Mouse (Mus musculus): ENCODE data around the gene Ager.
A peak's percentile ranks its signal among the peaks of the same experiment; 100 is the strongest.

Gene Ager

DNA sequence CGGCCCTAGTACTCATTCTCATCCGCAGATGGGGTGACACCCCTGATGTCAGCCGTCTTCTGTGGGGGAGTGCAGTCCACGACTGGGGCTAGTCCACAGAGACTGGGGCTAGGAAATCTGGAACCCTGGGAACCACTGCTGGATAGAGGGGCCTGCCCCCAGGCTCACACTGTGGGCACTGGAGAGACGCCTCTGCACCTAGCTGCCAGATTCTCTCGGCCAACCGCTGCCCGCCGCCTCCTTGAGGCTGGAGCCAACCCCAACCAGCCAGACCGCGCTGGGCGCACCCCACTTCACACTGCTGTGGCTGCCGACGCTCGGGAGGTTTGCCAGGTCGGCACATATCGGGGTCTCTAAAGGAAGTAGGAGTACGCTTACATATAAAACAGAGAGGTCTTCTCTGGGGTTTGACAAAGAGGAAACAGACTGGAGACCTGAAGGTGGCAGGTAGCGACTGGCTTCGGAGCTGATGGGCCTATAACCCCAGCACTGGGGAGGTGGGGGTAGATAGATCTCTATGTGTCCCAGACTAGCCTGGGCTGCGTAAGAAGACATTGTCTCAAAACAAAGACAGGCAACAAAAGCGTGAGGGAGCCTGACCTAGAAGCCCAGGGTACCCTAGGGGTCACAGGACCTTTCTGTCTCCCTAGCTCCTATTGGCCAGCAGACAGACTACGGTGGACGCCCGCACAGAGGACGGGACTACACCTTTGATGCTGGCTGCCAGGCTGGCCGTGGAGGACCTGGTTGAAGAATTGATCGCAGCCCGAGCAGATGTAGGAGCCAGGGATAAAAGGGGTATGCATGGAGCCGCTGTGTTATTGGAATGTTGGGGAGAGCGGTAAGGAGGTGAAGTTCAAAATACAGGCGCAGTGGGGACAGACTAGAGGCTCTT is 11.5 kb upstream of the Ager start:
- no peak for DNase-seq (ENCODE audit: low read depth)

DNA sequence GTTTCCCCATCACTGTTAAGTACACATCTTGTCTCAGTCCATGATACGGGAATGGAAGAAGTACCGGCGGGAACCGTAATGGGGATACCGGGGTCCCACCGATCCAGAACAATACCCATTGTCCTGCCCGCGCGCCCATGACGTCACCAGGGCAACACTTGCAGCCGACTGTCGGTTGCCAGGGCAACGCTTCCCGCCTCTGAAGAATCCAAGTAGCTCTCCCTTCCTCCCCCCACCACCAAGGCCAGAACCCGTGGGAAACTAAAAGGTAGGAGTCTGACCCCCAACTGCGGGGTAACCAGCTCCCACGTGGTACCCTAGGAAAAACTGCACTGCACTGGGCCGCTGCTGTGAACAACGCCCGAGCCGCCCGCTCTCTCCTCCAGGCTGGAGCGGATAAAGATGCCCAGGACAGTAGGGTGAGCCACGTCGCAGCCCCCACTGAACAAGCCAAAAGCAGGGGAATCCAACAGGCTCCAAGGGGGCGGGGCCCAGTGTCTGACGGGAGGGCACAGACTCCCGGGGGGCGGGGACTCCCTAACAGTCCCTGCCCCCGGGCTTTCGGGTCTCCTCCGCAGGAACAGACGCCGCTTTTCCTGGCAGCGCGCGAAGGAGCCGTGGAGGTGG is 10.8 kb upstream of the Ager start:
- DNase-seq (ENCODE audit: low read depth), result peak; percentile 95

DNA sequence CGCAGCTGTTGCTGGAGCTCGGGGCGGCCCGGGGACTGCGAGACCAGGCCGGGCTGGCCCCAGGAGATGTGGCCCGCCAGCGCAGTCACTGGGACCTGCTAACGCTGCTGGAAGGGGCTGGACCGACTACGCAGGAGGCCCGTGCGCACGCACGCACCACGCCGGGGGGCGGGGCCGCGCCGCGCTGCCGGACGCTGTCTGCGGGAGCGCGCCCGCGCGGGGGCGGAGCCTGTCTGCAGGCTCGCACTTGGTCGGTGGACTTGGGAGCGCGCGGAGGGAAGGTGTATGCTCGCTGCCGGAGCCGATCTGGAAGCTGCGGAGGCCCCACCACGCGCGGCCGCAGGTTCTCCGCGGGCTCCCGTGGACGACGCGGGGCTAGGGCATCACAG is 10.2 kb upstream of the Ager start:
- peak; percentile 96 for DNase-seq (ENCODE audit: low read depth)

DNA sequence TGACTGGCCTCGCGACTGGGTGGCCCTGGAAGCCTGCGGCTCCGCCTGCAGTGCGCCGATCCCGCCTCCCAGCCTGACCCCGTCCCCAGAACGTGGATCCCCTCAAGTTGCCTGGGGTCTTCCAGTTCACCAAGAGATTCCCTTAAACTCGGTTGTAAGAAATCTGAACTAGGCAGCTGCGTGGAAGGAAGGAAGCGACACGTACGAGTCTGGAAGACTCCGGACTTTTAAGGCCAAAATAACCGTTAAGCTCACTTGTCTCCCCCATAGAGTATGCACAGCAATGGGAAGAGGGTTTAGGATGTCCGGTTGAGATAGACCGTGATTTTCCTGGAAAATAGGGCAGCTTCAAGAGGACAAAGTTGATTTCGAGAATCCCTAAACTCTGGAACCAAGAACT is 9.8 kb upstream of the Ager start:
- no peak for DNase-seq (ENCODE audit: low read depth)

DNA sequence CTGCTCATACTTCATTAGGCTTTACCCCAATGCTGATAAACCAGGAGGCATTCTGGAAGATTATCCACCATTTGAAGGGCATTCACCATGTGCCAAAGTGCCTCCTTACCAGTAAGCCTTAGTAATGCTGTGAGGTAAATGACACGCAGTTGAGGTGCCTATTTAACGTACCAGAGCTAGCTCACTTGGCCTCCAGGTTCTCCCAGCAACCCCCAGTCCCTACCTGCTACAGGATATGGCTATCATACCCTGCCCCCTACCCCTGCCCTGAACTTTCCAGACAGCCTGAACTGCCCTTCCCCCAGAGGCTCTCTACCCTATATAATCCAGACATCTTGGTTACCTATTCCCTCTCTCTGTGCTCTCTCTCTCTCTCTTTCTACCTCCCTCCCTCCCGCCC is 8.9 kb upstream of the Ager start:
- DNase-seq (ENCODE audit: low read depth), result peak; percentile 49

DNA sequence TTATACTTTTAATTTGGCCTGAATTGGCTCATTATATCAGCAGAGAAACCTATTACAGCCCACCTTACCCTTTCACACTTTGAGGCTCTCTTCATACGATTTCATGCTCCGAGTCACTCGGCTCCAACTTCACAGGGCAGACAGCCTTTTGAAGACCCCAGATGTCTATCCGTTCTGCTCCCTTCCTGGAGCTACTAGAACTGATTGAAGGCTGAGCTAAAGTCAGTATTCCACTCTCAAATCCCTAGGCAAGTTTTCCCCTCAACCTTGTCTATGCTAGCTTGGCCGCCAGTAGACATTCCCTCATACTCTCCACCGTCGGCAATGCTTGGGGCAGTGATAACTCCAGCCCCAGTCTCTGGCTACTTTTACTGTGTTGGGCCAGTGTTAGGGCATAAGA is 8.5 kb upstream of the Ager start:
- no peak for DNase-seq (ENCODE audit: low read depth)

DNA sequence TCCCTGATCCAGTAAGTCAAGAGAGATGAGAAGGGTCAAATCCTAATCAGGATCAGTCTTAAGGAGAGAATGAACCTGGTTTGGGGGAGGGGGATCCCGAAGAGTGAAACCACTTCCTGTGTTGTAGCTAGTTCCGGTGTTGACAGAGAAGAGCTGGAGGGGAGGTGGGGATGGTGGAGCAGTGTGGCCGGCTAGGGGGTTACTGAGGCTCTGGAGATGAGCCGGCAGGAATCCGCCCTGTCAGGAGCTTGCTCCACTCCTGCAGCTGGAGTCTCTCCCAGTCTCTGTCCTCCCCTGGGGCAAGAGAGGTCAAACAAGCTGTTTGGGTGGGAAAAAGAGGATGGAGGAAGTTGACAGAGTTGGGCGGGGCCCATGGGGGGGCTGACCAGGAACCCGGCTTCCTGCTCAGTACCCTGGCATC is 8.0 kb upstream of the Ager start, which contains the start of gene Gpsm3:
Gene Gpsm3 (plus strand): TSS at position 126 of the 421 bp plus-strand sequence.
- peak; percentile 81 for DNase-seq (ENCODE audit: low read depth)

DNA sequence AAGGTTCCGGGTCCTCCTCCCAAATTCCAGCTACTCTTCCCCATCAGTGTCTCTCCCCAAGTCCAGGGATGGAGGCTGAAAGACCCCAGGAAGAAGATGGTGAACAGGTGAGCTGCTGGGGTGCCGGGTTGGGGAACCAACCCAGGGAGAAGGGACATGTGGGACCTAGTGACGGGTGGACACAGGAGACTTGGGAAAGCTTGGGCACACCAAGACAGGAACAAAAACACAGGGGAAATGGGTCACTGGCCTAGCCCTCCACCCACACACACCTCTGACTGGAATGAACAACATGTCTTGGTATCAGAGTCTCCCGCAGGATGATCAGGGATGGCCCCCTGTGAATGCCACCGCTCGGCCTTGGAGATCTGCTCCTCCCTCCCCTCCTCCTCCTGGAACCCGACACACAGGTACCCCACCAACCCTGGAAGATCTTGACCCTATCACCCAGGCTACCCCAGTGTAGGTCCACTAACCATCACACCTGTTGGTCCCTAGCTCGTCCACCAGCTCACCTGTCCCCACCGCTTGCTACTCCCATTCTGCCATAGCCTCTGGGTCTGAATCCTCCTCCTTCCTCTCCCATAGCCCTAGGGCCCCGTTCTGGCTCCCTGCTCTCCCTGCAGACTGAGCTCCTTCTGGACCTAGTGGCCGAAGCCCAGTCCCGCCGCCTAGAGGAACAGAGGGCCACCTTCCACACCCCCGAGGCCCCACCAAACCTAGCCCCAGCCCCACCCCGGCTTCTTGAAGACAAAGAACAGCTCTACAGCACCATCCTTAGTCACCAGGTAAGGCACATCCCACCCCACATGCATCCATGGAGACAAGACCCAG is 7.3 kb upstream of the Ager start:
- DNase-seq (ENCODE audit: low read depth), result peak; percentile 39

DNA sequence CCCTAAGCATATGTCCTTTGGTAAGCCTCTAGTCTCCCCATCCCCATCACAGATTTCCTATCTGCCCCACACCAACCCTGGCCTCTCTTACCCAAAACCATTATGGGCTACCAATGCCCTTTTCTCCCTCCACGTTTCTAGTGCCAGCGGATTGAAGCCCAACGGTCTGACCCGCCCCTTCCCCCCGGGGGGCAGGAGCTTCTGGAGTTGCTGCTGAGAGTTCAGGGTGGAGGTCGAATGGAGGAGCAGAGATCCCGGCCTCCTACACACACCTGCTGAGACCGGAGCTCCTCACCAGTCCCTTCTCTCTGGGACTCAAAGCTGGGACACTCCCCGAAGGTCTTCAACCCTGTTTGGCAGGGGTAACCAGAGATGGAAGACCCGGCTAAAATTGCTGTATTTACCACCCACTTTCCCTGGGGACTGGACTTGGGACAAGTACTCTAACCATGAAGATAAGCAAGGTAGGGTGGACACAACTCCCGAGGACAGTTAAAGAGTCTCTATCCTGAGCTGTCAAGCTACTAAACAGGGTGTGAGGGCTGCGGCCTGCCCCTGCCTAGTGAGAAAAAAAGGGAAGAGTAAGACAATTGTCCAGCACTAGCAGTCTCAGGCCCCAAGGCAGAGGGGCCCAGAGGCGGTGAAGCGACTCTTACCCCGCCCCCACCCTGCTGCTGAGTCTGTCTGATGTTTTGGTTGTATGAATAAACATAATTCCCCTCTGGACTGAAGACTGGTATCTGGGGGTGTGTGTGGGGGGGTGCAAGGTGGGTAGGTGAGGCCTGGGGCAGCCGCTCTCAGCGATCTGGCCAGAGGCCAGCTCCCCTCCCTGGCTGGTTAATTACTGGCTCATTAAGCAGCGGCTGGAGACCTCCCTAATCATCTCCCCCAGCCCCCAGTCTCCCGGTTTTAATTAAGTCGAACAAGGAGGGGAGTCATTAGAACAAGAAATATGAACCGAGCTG is 6.4 kb upstream of the Ager start, which contains the start of gene Pbx2:
Gene Pbx2 (plus strand): TSS at position 238 of the 965 bp plus-strand sequence.
- DNase-seq (ENCODE audit: low read depth), result peak; percentile 53

DNA sequence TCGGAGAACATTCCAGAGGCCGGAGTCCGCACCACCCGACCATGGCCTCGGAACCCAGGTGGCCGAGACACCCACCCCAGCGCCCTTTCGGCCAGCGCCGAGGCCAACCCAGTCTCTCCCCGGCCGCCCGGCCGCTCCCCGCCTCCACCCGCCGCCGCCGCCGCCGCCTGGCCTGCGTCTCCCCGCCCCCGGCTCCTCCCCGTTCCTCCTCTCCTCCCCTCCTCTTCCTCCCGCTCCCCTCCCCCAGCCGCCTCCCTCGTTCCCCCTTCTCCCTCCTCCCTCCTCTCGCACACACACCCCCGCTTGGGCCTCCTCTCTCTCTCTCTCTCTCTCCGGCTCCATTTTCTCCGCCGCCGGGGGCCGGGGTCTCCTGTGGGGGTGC is 5.7 kb upstream of the Ager start:
- DNase-seq (ENCODE audit: low read depth), result peak; percentile 93

DNA sequence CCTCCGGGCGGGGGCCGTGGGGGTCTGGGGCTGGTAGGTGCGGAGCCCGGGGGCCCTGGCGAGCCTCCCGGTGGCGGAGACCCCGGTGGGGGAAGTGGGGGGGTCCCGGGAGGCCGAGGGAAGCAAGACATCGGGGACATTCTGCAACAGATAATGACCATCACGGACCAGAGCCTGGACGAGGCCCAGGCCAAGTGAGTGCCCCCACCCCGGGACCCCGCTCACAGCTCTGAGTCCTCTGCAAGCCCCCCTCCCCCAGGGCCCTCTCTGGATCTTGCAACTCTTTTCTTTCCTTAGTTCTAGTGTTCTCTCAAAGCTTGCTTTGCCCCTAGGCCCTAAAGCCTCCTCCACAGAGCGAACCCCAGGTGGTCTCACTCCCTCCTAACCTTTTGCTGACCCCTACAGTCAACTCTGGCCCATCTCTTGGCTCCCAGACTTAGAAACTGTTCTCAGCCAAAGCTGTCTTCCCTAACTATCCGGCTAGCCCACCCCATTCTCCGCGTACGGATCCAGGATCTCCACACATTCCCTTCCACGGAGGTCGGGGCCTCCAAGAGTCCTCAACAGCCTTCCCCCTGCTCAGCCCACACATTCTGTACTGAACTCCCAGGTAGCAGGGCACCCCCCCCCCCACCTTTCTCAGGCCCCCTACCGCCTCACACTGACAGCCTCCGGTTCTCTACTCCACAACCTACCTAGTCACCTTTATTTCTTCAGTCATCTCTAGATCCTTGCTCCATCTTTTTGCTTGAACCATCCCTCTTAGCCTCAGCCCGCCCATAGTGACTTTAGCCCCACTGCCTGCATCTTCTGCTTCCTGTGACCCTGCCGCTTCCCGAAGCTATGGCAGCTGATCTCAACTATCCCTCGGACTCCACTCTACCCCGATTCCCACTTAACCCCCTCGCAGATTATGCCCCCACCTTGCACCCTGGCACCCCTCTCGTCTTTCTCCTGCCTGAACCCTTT is 4.8 kb upstream of the Ager start:
- DNase-seq (ENCODE audit: low read depth), result peak; percentile 30

DNA sequence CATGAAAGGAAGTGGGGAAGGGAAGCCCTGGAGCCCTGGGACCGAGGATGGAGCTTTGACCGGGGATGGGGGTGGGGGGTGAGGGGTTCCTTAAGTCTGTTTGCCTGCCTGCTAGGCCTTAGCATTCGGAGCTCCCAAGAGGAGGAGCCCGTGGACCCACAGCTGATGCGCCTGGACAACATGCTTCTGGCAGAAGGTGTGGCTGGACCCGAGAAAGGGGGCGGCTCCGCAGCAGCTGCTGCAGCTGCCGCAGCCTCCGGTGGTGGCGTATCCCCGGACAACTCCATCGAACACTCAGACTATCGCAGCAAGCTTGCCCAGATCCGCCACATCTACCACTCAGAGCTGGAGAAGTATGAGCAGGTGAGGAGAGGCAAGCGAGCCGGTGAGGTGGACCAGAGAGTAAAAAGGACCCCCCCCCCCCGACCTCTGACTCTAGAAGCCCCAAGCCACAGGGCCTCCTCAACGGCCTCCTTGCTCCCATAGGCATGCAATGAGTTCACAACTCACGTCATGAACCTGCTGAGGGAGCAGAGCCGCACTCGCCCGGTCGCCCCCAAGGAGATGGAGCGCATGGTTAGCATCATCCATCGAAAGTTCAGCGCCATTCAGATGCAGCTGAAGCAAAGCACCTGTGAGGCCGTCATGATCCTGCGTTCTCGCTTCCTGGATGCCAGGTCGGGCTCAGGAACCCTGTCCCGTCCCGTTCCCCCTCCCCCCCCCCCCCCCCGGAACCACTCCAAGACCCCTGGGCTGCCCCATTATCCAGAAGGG is 3.7 kb upstream of the Ager start:
- no peak for DNase-seq (ENCODE audit: low read depth)

DNA sequence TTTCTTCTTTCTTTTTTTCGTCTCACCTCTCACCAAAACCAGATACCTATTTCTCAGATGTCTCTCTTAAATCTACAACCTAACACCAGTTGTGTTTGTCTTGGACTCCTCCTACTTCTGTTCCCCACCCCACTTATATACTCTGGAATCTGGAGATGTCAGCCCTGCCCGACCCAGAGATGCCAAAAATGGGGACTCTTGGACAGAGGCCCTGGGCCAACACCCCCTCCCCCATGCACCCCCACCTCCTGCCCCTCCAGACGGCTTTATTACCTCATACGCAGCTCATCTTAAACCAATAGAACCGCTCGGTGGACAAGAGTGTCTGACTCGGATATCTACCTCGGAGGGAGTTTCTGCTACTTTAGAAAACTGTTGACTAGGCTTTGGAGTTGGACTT is 1.6 kb upstream of the Ager start:
- no peak for DNase-seq (ENCODE audit: low read depth)

DNA sequence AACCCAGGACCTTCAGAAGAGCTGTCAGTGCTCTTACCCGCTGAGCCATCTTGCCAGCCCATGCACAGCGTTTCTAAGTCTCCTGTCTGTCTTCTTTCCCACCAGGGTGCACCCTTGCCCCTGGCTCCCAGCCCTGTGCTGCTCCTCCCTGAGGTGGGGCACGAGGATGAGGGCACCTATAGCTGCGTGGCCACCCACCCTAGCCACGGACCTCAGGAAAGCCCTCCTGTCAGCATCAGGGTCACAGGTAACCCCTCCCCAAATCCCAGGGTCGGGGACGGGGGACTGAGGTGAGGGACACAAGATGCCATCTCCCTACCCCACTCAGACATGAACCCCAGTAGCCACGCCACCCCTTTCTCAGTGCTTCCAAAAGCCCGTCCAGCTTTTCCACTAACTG is 2.2 kb downstream of the Ager start:
- DNase-seq (ENCODE audit: low read depth), result no peak

DNA sequence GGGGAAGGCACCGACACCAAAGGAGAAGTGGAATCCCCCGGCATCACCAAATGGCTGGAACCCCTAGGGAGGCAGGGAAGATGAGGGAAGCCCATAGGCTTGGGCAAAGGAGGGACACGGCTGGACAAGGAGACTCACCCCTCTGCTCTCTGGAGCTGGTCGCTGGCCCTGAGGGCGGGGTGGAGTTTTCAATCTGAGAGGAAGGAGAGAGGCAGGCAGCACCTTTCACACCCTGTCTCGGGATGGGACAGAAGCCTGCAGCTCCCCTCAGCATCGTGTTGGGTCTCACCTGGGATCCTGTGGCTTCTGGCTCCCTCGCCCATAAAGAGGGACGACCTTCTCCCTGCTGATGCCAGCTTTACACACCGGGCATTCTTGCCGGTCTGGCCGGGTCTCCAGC is 4.1 kb downstream of the Ager start:
- no peak for DNase-seq (ENCODE audit: low read depth)

DNA sequence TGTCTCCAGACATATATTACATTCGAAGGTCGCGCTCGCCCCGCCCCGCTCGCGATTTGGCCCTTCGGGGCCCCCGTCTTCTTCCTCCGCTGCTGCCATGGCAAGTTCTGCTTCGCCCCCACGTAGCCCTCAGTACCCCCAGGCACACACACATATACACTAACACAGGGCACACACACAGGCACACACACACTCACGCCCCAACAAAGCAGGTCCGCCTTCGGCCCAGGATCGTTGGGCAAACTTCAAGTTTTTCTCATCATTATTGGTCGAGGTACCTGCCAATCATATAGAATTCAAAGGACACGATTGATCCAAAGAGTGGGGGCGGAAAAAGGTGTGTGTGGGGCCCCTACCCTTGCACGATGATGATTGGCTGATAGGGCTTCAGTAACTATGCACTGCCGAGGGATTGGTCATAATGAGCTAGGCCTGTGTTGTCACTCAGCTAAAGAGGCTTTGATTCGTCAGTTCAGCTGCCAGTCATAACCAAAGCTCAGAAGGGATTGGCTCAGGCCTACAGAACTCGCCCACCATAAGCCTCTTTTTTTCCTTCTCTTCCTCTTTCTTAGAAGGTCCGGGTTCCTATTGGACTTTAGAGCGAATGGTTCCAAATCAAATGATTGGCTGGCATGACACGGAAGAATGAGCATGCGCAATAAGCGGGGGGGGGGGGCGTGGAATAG is 5.9 kb downstream of the Ager start, which contains the start of gene Rnf5:
Gene Rnf5 (minus strand): TSS at position 316 of the 686 bp plus-strand sequence.
- peak; percentile 100 for DNase-seq (ENCODE audit: low read depth)

DNA sequence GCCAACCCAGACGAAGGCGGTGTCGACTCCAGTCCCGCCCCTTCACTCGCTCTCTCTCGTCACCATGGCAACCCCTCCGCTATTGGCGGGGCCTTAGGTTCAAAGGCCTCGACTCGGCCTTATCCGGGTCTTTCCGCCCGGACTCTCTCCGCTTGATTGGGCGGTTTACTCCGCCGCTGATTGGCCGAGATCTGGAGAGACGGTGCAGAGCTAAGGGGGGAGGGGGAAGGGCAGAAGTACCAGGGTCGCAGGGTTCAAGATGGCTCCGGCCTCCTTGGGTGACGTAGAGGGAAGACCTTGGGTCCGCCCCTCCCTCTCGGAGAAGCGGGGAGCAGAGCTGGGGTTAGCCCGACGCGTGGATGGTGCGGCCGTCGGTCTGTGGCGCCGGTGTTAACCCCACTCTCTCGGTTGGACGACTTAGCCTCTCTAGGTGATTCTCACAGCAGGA is 6.4 kb downstream of the Ager start, which contains the start of gene Agpat1:
Gene Agpat1 (plus strand): TSS at position 202 of the 448 bp plus-strand sequence.
- peak; percentile 100 for DNase-seq (ENCODE audit: low read depth)

DNA sequence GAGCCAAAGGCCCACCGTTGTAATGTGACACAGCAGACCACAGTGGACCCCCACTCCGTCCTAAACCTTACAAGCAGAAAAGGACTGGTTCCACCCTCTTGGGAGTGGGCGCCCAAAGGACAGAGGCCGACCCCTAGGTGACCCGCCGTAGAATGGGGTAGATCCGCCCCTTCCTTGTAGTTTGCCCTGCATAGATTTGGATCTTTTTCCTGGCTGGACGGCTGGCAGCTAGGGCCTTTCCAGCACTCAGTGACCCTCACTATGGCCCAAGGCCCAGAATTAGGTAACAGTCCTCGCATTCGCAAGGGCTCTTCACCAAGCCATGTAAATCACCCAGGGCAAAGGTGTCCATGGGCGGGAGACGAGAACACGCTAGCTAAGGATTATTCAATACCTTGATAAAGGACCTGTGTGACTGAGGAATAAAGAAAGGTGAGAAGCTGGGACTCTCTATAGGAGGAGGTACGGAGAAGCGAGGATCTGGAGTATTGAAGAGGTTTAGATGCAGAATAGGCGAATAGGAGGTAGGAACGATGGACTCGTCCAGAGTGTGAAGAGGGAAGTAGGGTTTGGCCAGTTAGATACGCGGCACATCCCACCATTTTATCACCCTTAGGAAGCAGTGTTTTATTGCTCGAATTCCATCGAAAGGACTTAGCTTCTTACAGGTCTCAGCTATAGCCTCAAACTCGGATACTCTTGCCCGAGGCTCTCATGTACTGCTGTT is 7.0 kb downstream of the Ager start:
- peak; percentile 59 for DNase-seq (ENCODE audit: low read depth)
